Mouse (Mus musculus): ENCODE measurements at regions not wholly inside any gene's neighbourhood (a gene's known extent, or its start where the extent isn't known, plus 50 kb on each side); places are given as distances from the start of the nearest gene placed in this dataset.

GRCm38 (mm10) chr12:70579328-70579905 lies 126.5 kb downstream of the Tmx1 start:
- intact Hi-C loops (cut with DNase I; ENCODE audit: low total_unique reads) = no loop called here
- DNase-seq = peak; percentile 24

DNA sequence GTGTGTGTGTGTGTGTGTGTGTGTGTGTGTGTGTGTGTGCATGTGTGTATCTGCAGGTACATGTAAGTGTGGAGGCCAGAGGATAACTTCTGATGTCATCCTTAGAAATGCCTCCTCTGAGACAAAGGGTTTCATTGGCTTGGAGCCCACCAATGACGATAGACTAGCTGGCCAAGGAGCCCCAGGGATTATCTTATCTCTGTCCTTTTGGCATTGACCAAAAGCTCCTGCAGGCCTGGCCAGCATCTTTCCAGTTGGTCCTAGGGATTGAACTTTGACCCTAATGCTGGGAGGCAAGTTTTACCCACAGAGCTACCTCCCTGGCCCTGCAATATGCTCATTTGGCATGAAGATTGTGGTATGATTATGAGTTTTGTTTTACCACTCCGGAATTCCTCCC lies 133.3 kb downstream of the Tmx1 start:
- no peak for DNase-seq
- intact Hi-C loops (cut with DNase I; ENCODE audit: low total_unique reads) = no loop called here

DNA sequence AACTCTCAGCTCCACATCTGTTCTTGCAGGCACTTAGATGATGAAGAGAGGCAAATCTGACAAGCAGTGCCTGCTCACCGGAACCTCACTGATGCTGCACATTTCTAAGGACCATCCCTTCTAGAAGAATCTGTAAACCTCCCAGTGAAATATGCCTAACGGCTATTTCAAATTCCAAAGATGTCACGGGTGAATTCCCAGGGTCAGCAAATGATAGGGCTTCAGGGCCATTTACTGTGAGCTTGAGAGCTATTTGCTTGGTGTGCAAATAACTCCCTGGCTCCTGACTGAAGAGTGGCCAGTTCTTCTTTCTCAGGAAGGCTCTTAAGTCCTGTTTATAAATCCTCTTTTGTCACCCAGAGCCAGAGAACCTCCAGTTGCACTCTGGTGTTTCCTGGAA lies 135.3 kb downstream of the Tmx1 start:
- intact Hi-C loops (cut with DNase I; ENCODE audit: low total_unique reads) = no loop called here
- no peak for DNase-seq

DNA sequence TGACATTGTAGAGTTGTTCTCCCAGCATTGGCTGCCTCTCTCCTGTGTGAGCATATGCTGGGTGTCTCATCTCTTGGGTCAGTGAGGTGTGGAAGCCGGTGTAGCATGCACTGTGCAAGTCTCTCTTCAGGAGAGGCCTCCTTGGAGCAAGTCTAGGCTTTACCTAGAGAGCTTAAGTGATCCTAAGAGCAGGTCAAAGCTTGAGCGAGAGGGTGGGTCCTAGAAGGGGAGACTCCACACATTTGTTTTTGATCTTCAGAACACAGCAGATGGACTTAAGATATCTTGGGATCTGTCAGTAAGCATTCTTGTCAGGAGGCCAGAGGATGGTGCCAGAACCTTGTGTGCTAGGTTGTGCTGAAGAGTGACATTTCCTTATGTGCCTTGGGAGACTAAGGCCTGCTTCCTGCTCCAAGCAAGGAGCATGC lies 136.4 kb downstream of the Tmx1 start:
- intact Hi-C loops (cut with DNase I; ENCODE audit: low total_unique reads) = no loop called here
- DNase-seq = peak; percentile 47

- peak; percentile 21 for DNase-seq
- intact Hi-C loops (cut with DNase I; ENCODE audit: low total_unique reads) = no loop called here
Measured at GRCm38 (mm10) chr12:70590456-70591050, 137.7 kb downstream of the Tmx1 start.

GRCm38 (mm10) chr12:70592821-70593220 lies 139.9 kb downstream of the Tmx1 start:
- DNase-seq = peak; percentile 63
- intact Hi-C loops (cut with DNase I; ENCODE audit: low total_unique reads) = no loop called here

- peak; percentile 85 for DNase-seq
- intact Hi-C loops (cut with DNase I; ENCODE audit: low total_unique reads) = no loop called here
Measured at GRCm38 (mm10) chr12:70598211-70598701, 145.4 kb downstream of the Tmx1 start.

DNA sequence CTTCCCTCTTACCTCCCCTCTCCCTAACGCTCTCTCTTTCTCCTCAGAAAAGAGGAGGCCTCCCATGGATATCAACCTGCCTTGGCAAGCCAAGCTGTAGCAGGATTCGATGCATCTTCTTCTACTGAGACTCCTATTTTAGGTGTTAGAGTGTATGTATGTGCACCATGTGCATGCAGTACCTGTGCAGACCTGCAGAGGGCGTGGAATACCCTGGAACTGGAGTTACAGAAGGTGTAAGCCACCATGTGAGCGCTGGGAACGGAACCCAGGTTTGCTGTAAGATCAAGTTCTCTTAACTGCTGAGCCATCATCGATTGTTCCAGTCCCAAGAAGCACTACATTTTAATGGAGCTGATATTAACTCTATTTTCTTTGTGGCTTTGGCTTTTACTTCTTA lies 146.8 kb downstream of the Tmx1 start:
- intact Hi-C loops (cut with DNase I; ENCODE audit: low total_unique reads) = no loop called here
- no peak for DNase-seq

DNA sequence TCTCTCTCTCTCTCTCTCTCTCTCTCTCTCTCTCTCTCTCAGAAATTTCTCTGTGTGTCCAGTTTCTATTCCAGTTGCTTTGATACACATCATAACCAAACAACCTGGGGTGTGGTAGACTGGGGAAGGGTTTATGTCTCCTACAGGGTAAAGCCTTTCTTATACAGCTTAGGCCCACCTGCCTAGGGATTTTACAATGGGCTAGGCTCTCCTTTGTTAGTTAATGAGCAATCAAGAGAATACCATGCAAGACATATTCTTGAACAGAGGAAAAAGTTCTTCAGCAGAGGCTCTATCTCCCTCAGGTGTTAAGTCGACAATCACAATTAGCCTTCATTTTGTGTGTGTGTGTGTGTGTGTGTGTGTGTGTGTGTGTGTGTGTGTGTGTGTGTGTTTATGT lies 151.0 kb downstream of the Tmx1 start:
- intact Hi-C loops (cut with DNase I; ENCODE audit: low total_unique reads) = no loop called here
- DNase-seq = no peak

GRCm38 (mm10) chr12:70608672-70609071 lies 155.8 kb downstream of the Tmx1 start:
- intact Hi-C loops (cut with DNase I; ENCODE audit: low total_unique reads) = no loop called here
- DNase-seq = no peak

DNA sequence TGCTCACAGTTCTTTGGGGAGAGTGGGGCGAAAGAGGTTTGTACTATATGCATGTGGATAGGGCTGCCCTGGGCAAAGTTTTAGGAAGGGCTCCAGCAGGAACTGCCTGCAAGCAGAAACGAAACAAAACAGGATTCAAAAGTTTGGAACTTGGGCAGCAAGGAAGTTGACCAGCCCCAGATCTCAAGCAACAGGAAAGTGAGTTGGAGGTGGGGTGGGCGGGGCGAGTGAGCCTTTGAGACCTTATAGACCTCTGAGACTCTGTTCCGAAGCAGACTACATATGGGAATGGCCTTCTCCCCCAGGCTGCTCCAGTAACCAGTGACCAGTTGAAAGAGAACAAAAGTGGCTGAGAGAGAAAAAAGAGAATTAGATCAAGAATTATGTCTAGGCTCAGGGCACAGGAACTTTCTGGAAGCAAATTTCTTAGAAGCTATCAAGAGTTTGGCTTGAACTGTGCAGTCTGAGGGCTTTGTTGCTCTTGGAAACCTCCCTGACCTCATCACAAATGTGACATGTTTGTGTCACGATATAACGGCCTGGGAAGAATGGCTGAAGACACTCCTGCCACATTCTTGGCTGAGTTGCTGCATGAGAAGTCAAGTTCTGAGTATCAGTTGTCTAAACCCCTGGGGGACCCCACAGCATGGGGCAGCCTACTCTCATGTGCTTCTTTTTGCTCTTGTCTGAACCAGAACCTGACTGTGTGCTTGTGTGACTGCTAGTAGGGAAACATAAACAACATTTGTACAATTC lies 156.4 kb downstream of the Tmx1 start:
- intact Hi-C loops (cut with DNase I; ENCODE audit: low total_unique reads) = no loop called here
- no peak for DNase-seq

DNA sequence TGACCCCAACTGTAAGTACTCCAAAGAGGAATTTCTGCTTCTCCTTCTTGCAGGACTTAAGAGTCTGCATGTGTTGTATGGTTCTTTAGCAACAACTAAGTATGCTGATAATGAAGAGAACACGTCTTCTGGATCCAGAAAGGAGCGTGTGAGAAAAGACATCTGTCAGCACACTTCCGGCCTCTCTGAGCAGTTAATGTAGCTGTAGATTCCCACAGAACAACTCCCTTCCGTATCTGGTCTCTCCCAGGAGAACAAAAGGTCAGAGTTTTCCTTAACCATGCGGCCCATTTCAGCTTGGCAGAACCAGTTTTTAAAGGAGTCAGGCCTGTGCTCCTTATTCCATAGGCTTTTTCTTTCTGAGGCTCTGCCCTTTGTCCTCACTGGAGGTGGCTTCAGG lies 159.0 kb downstream of the Tmx1 start:
- intact Hi-C loops (cut with DNase I; ENCODE audit: low total_unique reads) = no loop called here
- no peak for DNase-seq

DNA sequence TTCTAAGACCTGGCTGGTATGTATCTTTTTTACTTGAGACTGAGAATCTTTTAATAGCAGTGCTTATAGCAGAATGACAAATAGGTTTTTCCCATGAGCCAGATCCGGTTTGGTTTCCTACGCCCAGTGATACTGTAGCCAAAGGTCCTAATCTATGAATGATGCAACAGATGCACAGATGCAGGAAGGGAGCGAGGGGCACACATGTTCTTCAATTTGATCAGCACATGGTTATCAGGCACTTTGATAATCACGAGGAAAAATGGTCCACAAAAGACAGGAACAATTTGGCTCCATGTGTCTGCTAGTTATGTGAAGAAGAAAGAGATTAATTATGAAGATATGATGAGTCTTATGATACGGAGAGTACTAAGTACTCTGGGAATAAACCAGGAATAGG lies 160.3 kb downstream of the Tmx1 start:
- intact Hi-C loops (cut with DNase I; ENCODE audit: low total_unique reads) = no loop called here
- no peak for DNase-seq

DNA sequence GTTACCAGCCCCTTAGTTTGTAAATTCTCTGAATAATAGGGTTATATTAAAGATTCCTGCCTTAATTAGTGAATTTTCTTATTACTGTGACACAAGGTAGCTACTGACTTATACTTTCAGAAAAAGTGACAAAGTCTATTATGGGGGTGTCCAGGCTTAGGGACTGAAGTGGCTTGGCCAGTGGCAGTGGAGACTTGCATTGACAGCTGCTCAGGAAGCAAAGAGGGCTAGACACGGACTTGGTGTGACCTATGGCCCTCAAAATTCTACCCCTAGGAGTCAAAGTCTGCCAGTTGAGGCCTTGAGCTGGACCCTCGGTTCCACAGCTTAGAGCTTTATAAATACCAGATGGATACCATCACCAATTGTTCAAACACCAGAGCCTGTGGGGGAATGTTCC lies 161.2 kb downstream of the Tmx1 start:
- intact Hi-C loops (cut with DNase I; ENCODE audit: low total_unique reads) = no loop called here
- no peak for DNase-seq

- no peak for DNase-seq
Measured at GRCm38 (mm10) chr12:70614686-70615085, 161.8 kb downstream of the Tmx1 start.

GRCm38 (mm10) chr12:70615123-70615522 lies 162.2 kb downstream of the Tmx1 start:
- intact Hi-C loops (cut with DNase I; ENCODE audit: low total_unique reads) = no loop called here

More at GRCm38 (mm10) chr12:70614686-70615085, 161.8 kb downstream of the Tmx1 start:
- intact Hi-C loops (cut with DNase I; ENCODE audit: low total_unique reads) = no loop called here

DNA sequence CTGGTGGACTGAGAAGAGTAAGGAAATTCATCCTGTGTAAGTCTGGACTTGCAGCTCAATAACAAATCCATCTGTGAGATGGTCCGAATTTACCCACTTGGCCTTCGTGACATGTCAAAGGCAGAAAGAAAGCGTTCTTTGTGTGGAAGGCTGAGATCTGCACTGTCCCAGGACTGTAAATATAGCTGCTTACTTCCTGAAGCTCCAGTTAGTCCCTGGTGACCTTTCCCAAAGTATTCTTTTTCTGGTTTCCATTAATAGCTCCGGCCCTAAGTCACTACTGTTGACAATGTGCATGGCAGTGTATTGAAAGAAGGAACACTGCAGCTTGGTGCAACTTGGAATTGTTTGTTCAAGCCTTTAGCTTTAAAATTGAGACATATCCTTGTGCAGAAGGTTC lies 163.2 kb downstream of the Tmx1 start:
- intact Hi-C loops (cut with DNase I; ENCODE audit: low total_unique reads) = no loop called here
- no peak for DNase-seq

More at GRCm38 (mm10) chr12:70615123-70615522, 162.2 kb downstream of the Tmx1 start:
- DNase-seq = no peak

DNA sequence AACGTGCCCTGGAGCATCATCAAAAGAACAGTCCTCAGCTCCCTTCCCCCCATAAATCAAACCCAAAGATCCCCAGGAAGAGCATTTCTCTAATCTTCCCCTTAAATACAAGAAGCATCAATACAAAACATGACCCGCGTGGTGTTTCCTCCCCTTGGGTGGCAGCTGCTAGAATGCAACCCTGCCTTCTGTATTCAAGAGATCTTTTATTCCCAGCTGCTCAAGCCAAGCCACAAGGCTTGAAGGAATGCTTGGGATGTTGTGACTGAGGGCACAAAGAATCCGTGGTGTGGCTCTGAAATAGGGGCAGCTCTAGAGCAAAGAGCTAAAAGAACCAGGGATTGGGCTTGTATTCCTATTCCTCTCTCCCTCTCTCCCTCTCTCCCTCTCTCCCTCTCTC lies 163.6 kb downstream of the Tmx1 start:
- no peak for DNase-seq
- intact Hi-C loops (cut with DNase I; ENCODE audit: low total_unique reads) = no loop called here

- intact Hi-C loops (cut with DNase I; ENCODE audit: low total_unique reads) = no loop called here
- no peak for DNase-seq
Measured at GRCm38 (mm10) chr12:70617024-70617423, 164.1 kb downstream of the Tmx1 start.

DNA sequence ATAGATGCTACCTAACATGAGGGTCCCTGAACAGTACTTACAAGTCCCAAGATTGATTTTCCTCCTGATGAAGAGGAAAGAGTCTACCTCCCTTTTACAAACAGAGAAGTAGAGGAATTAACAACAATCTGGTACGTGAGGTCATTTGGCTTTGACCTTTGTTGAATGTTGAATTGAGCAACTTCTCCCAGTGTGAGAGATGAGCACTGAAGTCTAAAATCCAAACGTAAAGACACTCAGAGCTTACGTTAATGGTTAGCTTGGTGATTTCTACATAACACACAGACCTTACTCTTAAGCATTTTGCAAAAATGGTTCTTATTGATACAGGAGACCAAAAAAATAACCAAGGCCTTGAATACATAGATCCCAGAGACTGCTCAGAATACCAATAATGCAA lies 165.1 kb downstream of the Tmx1 start:
- no peak for DNase-seq
- intact Hi-C loops (cut with DNase I; ENCODE audit: low total_unique reads) = no loop called here

- DNase-seq = no peak
Measured at GRCm38 (mm10) chr12:70619436-70619835, 166.5 kb downstream of the Tmx1 start.

More at GRCm38 (mm10) chr12:70619436-70619835, 166.5 kb downstream of the Tmx1 start:
- intact Hi-C loops (cut with DNase I; ENCODE audit: low total_unique reads) = no loop called here

Measured in gastrocnemius, postnatal 14 days (tissue).